Mouse (Mus musculus) monocyte, adult 2 months (primary cell): ENCODE data around the gene Canx.
"Not testable (repeated sequence)": the region's sequence is repeated elsewhere in the genome, so short reads cannot be mapped to it uniquely, and the experiment has no call there.

ENCODE experiments used
- DNase-seq, 2 experiments: peaks; one replicate each; pipeline ENCODE4 v3.0.0; 2022; ENCODE audit warnings: low spot score in 2 of 2, low read depth in 1 of 2

Gene Canx

GRCm38 (mm10) chr11:50325496-50326301 is at the start of gene Canx:
Gene Canx (minus strand): TSS chr11:50325673.
- DNase-seq: peak; percentile 99

GRCm38 (mm10) chr11:50374286-50375015 is 49.0 kb upstream of the Canx start:
- DNase-seq: no peak

- no peak for DNase-seq
These were observed 48.1 kb upstream of the Canx start for GRCm38 (mm10) chr11:50373621-50374020.

- no peak for DNase-seq
These were observed 47.6 kb upstream of the Canx start for GRCm38 (mm10) chr11:50373086-50373485.

GRCm38 (mm10) chr11:50371911-50372310 is 46.4 kb upstream of the Canx start:
- DNase-seq: no peak

- peak in 1 of 2 experiments; percentile 49 for DNase-seq
These were observed 45.9 kb upstream of the Canx start for GRCm38 (mm10) chr11:50371399-50371841.

GRCm38 (mm10) chr11:50370969-50371368 is 45.5 kb upstream of the Canx start:
- no peak for DNase-seq

- peak; percentile 45 to 63 for DNase-seq
These were observed 44.0 kb upstream of the Canx start for GRCm38 (mm10) chr11:50369360-50369911.

- DNase-seq: no peak
These were observed 42.1 kb upstream of the Canx start for GRCm38 (mm10) chr11:50367531-50367930.

GRCm38 (mm10) chr11:50365322-50365721 is 39.8 kb upstream of the Canx start:
- no peak for DNase-seq

- DNase-seq: peak in 1 of 2 experiments; percentile 56
These were observed 39.1 kb upstream of the Canx start for GRCm38 (mm10) chr11:50364548-50364947.

GRCm38 (mm10) chr11:50361282-50361681 is 35.8 kb upstream of the Canx start:
- not testable (repeated sequence) for DNase-seq

GRCm38 (mm10) chr11:50358950-50359861 is 33.7 kb upstream of the Canx start:
- DNase-seq: peak in 1 of 2 experiments; percentile 5

- no peak for DNase-seq
These were observed 29.9 kb upstream of the Canx start for GRCm38 (mm10) chr11:50355395-50355794.

GRCm38 (mm10) chr11:50354851-50355250 is 29.4 kb upstream of the Canx start:
- DNase-seq: no peak

- no peak for DNase-seq
These were observed 28.7 kb upstream of the Canx start, which contains the start of gene Cby3 for GRCm38 (mm10) chr11:50354162-50354561. Gene Cby3 (plus strand): TSS chr11:50354462.

- no peak for DNase-seq
These were observed 26.7 kb upstream of the Canx start for GRCm38 (mm10) chr11:50352177-50352576.

GRCm38 (mm10) chr11:50346256-50347032 is 21.0 kb upstream of the Canx start:
- DNase-seq: no peak

GRCm38 (mm10) chr11:50345486-50345885 is 20.0 kb upstream of the Canx start:
- DNase-seq: no peak

GRCm38 (mm10) chr11:50336891-50337290 is 11.4 kb upstream of the Canx start:
- no peak for DNase-seq
